Mouse (Mus musculus) urinary bladder, postnatal 0 days (tissue): ENCODE results near the gene Lpar3. TPM values are rescaled to one million over a fixed set of nuclear protein-coding genes. Genes with fewer than 3 reads are reported as not detected.

Source experiments
- polyA plus RNA-seq: library from polyadenylated mRNA; unstranded; fragments of >200 nt; fragmentation: Nextera tagmentation; extraction: Ambion mirVana; gene quantifications from 2 replicates; pipeline ENCODE4 v1.2.1, GENCODE M21; 2015

The Lpar3 gene
- 0.18 and 0.37 TPM in 2 replicates for polyA plus RNA-seq

GRCm38 (mm10) chr3:146220776-146221486, at the start of gene Lpar3:
Lpar3 (plus strand) TSS chr3:146220963.

Other genes starting within 250 kb of the Lpar3 start
- 5.7 and 7.0 TPM in 2 replicates for gene Syde2, start 233.1 kb upstream of the Lpar3 start, polyA plus RNA-seq
- gene Wdr63, start 112.8 kb upstream of the Lpar3 start, polyA plus RNA-seq, result 0.28 TPM in 1 of 2 replicates, not detected in the other
- 0.10 TPM in 1 of 2 replicates, not detected in the other for gene Mcoln3, start 103.5 kb upstream of the Lpar3 start, polyA plus RNA-seq
- gene Mcoln2, start 71.1 kb upstream of the Lpar3 start, polyA plus RNA-seq, result 0.82 and 0.83 TPM in 2 replicates
- 10.5 and 11.6 TPM in 2 replicates for gene Ssx2ip, start 183.7 kb downstream of the Lpar3 start, polyA plus RNA-seq
- 10.2 and 10.6 TPM in 2 replicates for gene Ctbs, start 228.8 kb downstream of the Lpar3 start, polyA plus RNA-seq